Mouse (Mus musculus): ENCODE measurements around the gene Usf3. TPM values are rescaled to one million over a fixed set of nuclear protein-coding genes. Genes with fewer than 3 reads are reported as not detected.
A peak's percentile ranks its signal among the peaks of the same experiment; 100 is the strongest.

The Usf3 gene
- polyA plus RNA-seq, 1 experiment from 2014 or later, result 3.6 TPM

GRCm38 (mm10) chr16:44176511-44176910, 3.5 kb downstream of the Usf3 start:
- 90% methylated on average over 2 of the region's 2 CpGs for WGBS
- Histone ChIP-seq H3K4me1 (peaks cover 16% of the 10 kb centered on the region), H3K4me3 (no peak overlapping the region), H3K9me3 (no peaks in the 10 kb centered on the region), H3K36me3 (no peaks in the 10 kb centered on the region), H3K27me3 (no peaks in the 10 kb centered on the region), H3K27ac (no peak overlapping the region), H3K9ac (no peak overlapping the region), H3K4me2 (no peak overlapping the region)
- no peak for ATAC-seq (ENCODE audit: borderline replicate concordance, extremely low read depth, low FRiP score, low TSS enrichment)

- no peak overlapping the region for H3K4me3 ChIP-seq
These were observed 5.5 kb downstream of the Usf3 start for GRCm38 (mm10) chr16:44178555-44178954.

GRCm38 (mm10) chr16:44182597-44182996, 9.6 kb downstream of the Usf3 start:
- H3K36me3 ChIP-seq, result no peaks in the 10 kb centered on the region

More at GRCm38 (mm10) chr16:44178555-44178954, 5.5 kb downstream of the Usf3 start:
- no peak overlapping the region for H3K9ac ChIP-seq
- no peaks in the 10 kb centered on the region for H3K36me3 ChIP-seq
- ATAC-seq (ENCODE audit: borderline replicate concordance, extremely low read depth, low FRiP score, low TSS enrichment), result peak; percentile 52; the same call in 1 of the 2 replicates
- 59% methylated on average over 1 of the region's 1 CpGs for WGBS
- H3K27me3 ChIP-seq, result no peaks in the 10 kb centered on the region
- no peak overlapping the region for H3K4me2 ChIP-seq
- no peaks in the 10 kb centered on the region for H3K9me3 ChIP-seq
- peaks cover 12% of the 10 kb centered on the region for H3K4me1 ChIP-seq
- peak overlapping the region; percentile 48; the same call in 1 of the 2 replicates for H3K27ac ChIP-seq

GRCm38 (mm10) chr16:44184769-44185168, 11.7 kb downstream of the Usf3 start:
- 65% methylated on average over 3 of the region's 3 CpGs for WGBS
- H3K36me3 ChIP-seq, result 0 out of 2 replicates have a peak, but pooled peaks cover 3% of the 10 kb centered on the region
- no peak for ATAC-seq (ENCODE audit: borderline replicate concordance, extremely low read depth, low FRiP score, low TSS enrichment)
- H3K4me2 ChIP-seq, result no peak overlapping the region
- H3K27me3 ChIP-seq, result no peaks in the 10 kb centered on the region
- no peak overlapping the region for H3K4me3 ChIP-seq
- H3K9ac ChIP-seq, result no peak overlapping the region
- no peaks in the 10 kb centered on the region for H3K4me1 ChIP-seq
- H3K27ac ChIP-seq, result no peak overlapping the region
- peaks cover 3% of the 10 kb centered on the region; the same call in 1 of the 2 replicates for H3K9me3 ChIP-seq

More at GRCm38 (mm10) chr16:44182597-44182996, 9.6 kb downstream of the Usf3 start:
- no peaks in the 10 kb centered on the region for H3K27me3 ChIP-seq
- H3K4me3 ChIP-seq, result no peak overlapping the region
- H3K4me1 ChIP-seq, result no peaks in the 10 kb centered on the region
- no peak overlapping the region for H3K4me2 ChIP-seq
- ATAC-seq (ENCODE audit: borderline replicate concordance, extremely low read depth, low FRiP score, low TSS enrichment), result no peak
- H3K27ac ChIP-seq, result no peak overlapping the region
- 95% methylated on average over 1 of the region's 1 CpGs for WGBS
- no peak overlapping the region for H3K9ac ChIP-seq
- H3K9me3 ChIP-seq, result no peaks in the 10 kb centered on the region

- Histone ChIP-seq H3K27me3 (no peaks in the 10 kb centered on the region), H3K9me3 (peaks cover 3% of the 10 kb centered on the region; the same call in 1 of the 2 replicates), H3K4me2 (no peak overlapping the region), H3K4me1 (peaks cover 3% of the 10 kb centered on the region; the same call in 1 of the 2 replicates), H3K4me3 (no peak overlapping the region), H3K9ac (no peak overlapping the region), H3K36me3 (0 out of 2 replicates have a peak, but pooled peaks cover 3% of the 10 kb centered on the region), H3K27ac (no peak overlapping the region)
- no peak for ATAC-seq (ENCODE audit: borderline replicate concordance, extremely low read depth, low FRiP score, low TSS enrichment)
- WGBS, result 83% methylated on average over 4 of the region's 4 CpGs
These were observed 14.1 kb downstream of the Usf3 start for GRCm38 (mm10) chr16:44187172-44187571.

GRCm38 (mm10) chr16:44188766-44189165, 15.7 kb downstream of the Usf3 start:
- Histone ChIP-seq H3K27me3 (no peaks in the 10 kb centered on the region), H3K27ac (no peak overlapping the region), H3K9ac (no peak overlapping the region), H3K36me3 (0 out of 2 replicates have a peak, but pooled peaks cover 3% of the 10 kb centered on the region), H3K4me2 (no peak overlapping the region), H3K4me1 (peaks cover 3% of the 10 kb centered on the region; the same call in 1 of the 2 replicates), H3K4me3 (no peak overlapping the region), H3K9me3 (peaks cover 3% of the 10 kb centered on the region; the same call in 1 of the 2 replicates)
- no peak for ATAC-seq (ENCODE audit: borderline replicate concordance, extremely low read depth, low FRiP score, low TSS enrichment)
- 80% methylated on average over 3 of the region's 3 CpGs for WGBS

GRCm38 (mm10) chr16:44190032-44190431, 17.0 kb downstream of the Usf3 start:
- 90% methylated on average over 6 of the region's 6 CpGs for WGBS
- H3K9ac ChIP-seq, result no peak overlapping the region
- ATAC-seq (ENCODE audit: borderline replicate concordance, extremely low read depth, low FRiP score, low TSS enrichment), result no peak
- H3K4me2 ChIP-seq, result no peak overlapping the region
- no peak overlapping the region for H3K4me3 ChIP-seq
- H3K27ac ChIP-seq, result no peak overlapping the region
- peaks cover 3% of the 10 kb centered on the region; the same call in 1 of the 2 replicates for H3K4me1 ChIP-seq
- H3K9me3 ChIP-seq, result peaks cover 3% of the 10 kb centered on the region; the same call in 1 of the 2 replicates
- H3K36me3 ChIP-seq, result 0 out of 2 replicates have a peak, but pooled peaks cover 3% of the 10 kb centered on the region
- no peaks in the 10 kb centered on the region for H3K27me3 ChIP-seq

- Histone ChIP-seq H3K27me3 (no peaks in the 10 kb centered on the region), H3K4me1 (peaks cover 3% of the 10 kb centered on the region; the same call in 1 of the 2 replicates), H3K27ac (no peak overlapping the region), H3K9ac (no peak overlapping the region), H3K36me3 (0 out of 2 replicates have a peak, but pooled peaks cover 3% of the 10 kb centered on the region), H3K4me2 (no peak overlapping the region), H3K4me3 (no peak overlapping the region), H3K9me3 (peaks cover 3% of the 10 kb centered on the region; the same call in 1 of the 2 replicates)
- WGBS, result 86% methylated on average over 2 of the region's 2 CpGs
- no peak for ATAC-seq (ENCODE audit: borderline replicate concordance, extremely low read depth, low FRiP score, low TSS enrichment)
These were observed 17.9 kb downstream of the Usf3 start for GRCm38 (mm10) chr16:44190968-44191367.

- Histone ChIP-seq H3K9me3 (no peaks in the 10 kb centered on the region), H3K27me3 (no peaks in the 10 kb centered on the region), H3K9ac (no peak overlapping the region), H3K4me3 (no peak overlapping the region), H3K36me3 (peaks cover 21% of the 10 kb centered on the region; the same call in 1 of the 2 replicates), H3K4me2 (no peak overlapping the region), H3K4me1 (no peaks in the 10 kb centered on the region), H3K27ac (no peak overlapping the region)
- 88% methylated on average over 14 of the region's 14 CpGs for WGBS
- no peak for ATAC-seq (ENCODE audit: borderline replicate concordance, extremely low read depth, low FRiP score, low TSS enrichment)
These were observed 26.1 kb downstream of the Usf3 start for GRCm38 (mm10) chr16:44199066-44199703.

GRCm38 (mm10) chr16:44200146-44200545, 27.1 kb downstream of the Usf3 start:
- ATAC-seq (ENCODE audit: borderline replicate concordance, extremely low read depth, low FRiP score, low TSS enrichment), result no peak
- 88% methylated on average over 4 of the region's 4 CpGs for WGBS
- no peaks in the 10 kb centered on the region for H3K4me1 ChIP-seq

GRCm38 (mm10) chr16:44204331-44204730, 31.3 kb downstream of the Usf3 start:
- Histone ChIP-seq H3K4me2 (no peak overlapping the region), H3K9ac (no peak overlapping the region), H3K27ac (no peak overlapping the region), H3K4me3 (no peak overlapping the region), H3K27me3 (no peaks in the 10 kb centered on the region), H3K4me1 (no peaks in the 10 kb centered on the region), H3K36me3 (peaks cover 40% of the 10 kb centered on the region), H3K9me3 (no peaks in the 10 kb centered on the region)
- WGBS, result 60% methylated on average over 6 of the region's 6 CpGs
- ATAC-seq (ENCODE audit: borderline replicate concordance, extremely low read depth, low FRiP score, low TSS enrichment), result no peak

More at GRCm38 (mm10) chr16:44200146-44200545, 27.1 kb downstream of the Usf3 start:
- H3K27ac ChIP-seq, result no peak overlapping the region
- H3K36me3 ChIP-seq, result peaks cover 23% of the 10 kb centered on the region; the same call in 1 of the 2 replicates
- H3K27me3 ChIP-seq, result no peaks in the 10 kb centered on the region
- H3K9ac ChIP-seq, result no peak overlapping the region
- no peaks in the 10 kb centered on the region for H3K9me3 ChIP-seq
- no peak overlapping the region for H3K4me3 ChIP-seq
- no peak overlapping the region for H3K4me2 ChIP-seq

- no peak overlapping the region for H3K27ac ChIP-seq
- no peak overlapping the region for H3K4me3 ChIP-seq
- no peaks in the 10 kb centered on the region for H3K27me3 ChIP-seq
- peaks cover 47% of the 10 kb centered on the region for H3K36me3 ChIP-seq
- no peaks in the 10 kb centered on the region for H3K4me1 ChIP-seq
- 88% methylated on average over 8 of the region's 8 CpGs for WGBS
- no peak overlapping the region for H3K9ac ChIP-seq
- no peak for ATAC-seq (ENCODE audit: borderline replicate concordance, extremely low read depth, low FRiP score, low TSS enrichment)
- H3K4me2 ChIP-seq, result no peak overlapping the region
- H3K9me3 ChIP-seq, result no peaks in the 10 kb centered on the region
These were observed 32.9 kb downstream of the Usf3 start for GRCm38 (mm10) chr16:44205973-44206372.

All from lung, embryonic 15.5 days (tissue).